Mouse (Mus musculus): ENCODE data around the gene Ctdnep1.

GRCm38 (mm10) chr11:70040184-70040583, 59.2 kb downstream of the Ctdnep1 start:
- no peak for TF ChIP-seq CTCF (IDR thresholded peaks at IDR 0.05; ENCODE audit: low read depth, low read length)
- no peak for TF ChIP-seq GATA1 (IDR thresholded peaks at IDR 0.05; ENCODE audit: borderline replicate concordance, low read length)
